Mouse (Mus musculus) MEL-GATA-1-ER (cell line): ENCODE measurements around the gene Zfp787.

Source experiments
- DNase-seq: peaks from one replicate; pipeline ENCODE4 v3.0.0-alpha.2; 2012; ENCODE audit warnings: low read depth; ENCODE audit errors: extremely low read depth

The Zfp787 gene

DNA sequence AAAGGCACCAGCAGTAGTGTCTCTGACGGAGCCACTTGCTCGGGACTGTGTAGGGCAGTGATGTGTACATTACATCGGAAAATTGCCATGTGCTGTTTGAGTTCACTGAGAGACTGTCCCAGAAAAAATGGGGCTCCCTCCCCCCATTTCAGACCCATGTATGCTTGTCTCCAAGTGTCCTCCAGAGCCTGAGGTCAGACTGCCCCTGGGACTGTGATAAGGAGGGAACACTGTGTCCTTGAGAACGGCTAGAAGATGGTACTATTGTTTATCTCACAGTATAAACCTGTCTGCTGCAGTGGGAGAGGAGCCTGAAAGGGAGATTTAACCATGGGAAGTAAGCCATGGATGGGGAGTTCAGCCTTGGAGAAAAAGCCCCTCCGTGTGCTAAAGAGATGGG is 8.9 kb upstream of the Zfp787 start:
- no peak for DNase-seq

DNA sequence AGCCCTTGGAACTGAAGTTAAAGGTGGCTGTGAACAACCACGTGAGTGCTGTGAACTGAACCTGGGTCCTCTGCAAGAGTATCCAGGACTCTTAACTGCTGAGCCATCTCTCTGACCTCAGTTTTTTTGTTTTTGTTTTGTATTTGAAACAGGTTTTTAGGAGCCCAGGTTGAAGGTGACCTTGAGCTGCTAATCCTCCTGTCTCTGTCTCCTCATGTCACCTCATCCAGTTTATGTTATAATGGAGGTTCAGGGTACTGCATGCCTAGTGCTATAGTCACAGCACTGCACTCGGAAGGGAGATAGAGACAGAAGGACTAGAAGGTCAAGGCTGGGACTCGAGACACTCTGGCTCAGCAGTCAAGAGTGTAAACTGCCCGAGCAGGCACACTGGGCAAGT is 6.4 kb upstream of the Zfp787 start:
- no peak for DNase-seq

GRCm38 (mm10) chr7:6161541-6161940 is 5.7 kb upstream of the Zfp787 start:
- DNase-seq: no peak

DNA sequence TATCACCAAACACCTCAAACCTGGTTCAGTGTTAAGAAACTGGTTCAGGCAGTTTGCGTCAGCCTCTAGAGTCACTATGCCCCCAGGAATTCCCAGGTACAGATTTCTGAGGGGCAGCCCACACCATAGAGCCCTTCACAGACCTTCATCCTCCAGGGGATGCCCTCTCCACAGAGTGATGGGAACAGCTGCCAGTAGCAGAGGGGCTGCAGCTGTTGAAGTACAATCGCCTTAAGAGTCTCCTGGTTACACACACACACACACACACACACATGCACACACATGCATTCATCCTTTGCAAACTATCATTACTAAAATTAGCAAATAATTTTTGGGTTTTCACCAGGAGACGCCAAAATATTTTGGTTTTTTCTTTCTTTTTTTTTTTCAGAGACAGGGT is 3.8 kb upstream of the Zfp787 start:
- no peak for DNase-seq

DNA sequence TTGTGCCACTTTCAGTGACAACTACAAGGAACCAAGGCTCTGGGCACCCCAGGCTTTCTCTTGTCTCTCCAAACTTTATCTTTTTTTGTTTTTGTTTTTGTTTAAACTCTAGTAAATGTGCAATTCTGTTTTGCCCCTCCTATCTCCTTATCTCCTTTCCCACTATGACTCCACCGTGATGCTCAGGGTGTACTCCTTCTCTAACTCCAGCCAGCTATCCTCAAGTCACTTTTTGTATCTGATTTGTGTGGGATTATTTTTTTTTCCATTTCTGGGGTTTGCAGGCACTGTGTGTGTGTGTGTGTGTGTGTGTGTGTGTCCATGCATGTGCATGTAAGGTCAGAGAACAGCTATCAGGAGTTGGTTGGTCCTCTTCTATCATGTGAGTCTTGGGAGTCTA is 1.7 kb upstream of the Zfp787 start:
- DNase-seq: no peak

DNA sequence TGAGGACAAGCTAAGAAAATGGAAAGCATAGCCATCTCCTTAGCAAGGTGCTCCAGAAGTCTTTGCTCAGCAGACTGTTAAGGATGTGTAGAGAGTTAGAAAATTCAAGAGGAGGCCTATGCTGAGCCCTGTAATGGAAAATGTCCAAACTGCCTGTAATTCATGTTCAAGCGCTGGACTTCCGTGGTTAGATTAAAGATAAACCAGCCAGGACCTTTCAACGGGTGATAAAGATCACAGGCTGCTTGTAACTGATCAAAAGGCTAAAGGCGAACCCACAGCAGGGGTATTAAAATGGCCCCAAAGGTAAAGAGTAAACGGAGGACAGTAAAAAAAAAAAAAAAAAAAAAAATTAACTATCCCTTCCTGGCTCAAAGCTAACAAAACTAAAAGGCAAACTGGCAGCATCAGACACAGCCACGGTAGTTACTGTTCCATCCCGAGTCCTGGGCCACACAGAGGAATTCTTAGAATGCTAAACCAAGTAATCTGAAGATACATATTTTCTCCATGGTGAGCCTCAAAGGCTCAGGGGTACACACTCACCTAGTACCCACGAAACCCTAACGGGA is 1.2 kb upstream of the Zfp787 start:
- no peak for DNase-seq

DNA sequence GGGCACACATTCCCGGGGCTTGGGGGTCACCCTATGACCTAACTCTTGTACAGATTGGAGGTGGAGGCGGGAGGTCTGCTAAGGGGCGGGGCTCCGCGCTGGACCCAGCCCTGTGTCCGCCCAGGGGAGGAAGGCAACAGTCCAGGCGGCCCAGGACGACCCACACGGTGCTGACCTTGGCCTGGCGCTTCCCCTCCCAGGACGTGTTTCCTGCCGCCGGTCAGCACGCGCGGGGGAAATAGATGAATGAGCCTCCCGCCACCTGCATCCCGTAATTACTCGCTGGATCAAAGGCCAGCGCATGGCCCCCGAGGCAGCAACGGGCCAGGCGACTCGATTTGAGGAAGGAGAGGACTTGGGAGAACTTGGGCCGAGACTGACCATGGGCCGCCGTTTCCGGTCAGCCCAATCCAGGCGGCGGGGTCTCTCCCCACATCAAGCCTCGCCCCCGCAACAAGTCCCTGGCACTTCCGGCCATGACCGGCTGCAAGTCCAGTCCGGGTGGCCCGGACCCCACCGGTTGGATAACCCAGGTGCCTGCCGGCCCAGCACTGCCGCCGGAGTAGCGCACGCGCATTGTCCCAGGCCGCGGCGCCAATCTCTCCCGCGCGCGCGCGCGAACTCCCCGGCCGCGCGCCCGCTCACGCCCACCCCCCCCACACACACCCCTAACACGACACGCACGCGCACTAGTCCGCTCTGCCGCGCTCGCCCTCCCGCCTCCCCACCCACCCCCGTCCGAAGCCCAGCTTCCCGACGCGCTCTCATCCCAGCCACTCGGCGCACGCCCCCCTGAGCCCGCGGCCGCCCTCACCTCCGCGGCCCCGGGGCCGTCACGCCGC is 545 bp downstream of the Zfp787 start:
- DNase-seq: no peak

DNA sequence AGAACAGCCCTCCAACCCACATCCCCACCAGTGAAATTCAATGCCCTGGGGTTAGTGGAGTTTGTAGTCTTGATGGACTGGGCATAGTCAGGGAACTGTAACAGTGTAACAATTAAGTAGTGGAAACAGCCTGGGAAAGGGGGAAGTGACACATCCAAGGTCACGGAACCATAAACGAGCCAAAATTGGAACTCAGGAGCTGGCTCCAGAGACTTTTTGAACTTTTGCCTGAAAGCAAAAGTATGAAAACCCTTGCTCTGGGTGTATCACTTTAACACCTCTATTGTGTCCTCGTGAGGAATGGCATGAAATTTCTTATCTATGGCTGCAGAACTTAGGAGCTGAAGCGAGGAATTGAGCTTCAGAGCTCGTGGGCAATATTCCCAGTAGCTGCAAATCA is 1.6 kb downstream of the Zfp787 start:
- DNase-seq: no peak

DNA sequence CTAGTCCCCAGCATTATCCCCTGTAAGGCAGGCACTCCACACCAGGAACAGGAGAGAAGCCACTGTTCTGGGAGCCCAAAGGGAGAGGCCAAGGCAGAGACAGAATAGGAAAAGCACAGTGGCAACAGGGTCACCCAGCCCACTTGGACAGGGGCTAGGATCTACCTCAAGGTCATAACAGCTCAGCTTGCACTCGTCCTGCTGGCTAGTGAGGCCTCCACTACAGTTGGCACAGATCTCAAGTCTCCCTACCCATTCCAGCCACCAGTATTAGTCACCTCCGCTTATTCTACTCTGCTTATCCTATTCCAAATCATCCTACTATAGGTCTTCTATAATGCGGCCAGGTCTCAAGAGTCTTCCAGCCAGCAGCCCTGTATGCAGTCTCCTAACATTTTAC is 2.7 kb downstream of the Zfp787 start:
- no peak for DNase-seq

- DNase-seq: no peak
Observed at GRCm38 (mm10) chr7:6152036-6152435, 3.8 kb downstream of the Zfp787 start.

DNA sequence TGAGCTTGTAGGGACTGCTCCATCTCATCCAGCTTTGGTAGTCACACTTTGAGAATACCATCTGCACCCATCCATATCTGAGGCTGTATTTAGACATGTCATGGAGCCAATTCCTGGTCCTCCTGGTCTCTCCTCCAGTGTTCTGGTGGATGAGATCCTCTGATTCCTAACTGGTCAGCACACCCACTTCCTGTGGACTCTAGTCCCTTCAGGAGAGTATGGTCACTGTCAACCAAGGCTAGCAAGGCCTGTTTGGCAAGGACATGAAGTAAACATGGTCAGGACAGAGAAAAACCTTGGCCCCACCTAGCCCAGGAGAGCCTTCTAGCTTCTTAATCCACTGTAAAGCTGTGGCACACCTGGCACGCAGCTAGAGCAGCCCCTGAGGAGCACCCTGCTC is 4.5 kb downstream of the Zfp787 start:
- no peak for DNase-seq

GRCm38 (mm10) chr7:6147688-6148087 is 8.1 kb downstream of the Zfp787 start:
- DNase-seq: no peak

DNA sequence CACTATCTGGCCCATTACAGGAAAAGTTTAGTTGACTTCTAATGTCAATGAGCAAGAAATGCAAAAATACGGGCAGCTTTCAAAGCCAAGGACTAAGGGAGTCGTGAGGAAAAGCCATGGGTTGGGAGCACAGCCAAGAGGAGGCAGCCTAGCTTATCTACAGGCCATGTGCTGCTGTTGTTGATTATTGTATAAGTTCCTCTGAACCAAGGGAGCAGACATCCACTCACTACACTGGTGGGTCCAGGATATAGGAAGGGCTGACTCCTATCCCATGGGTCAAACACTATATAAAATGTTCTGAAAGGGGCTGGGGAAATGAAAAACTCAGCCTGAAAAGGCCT is 8.8 kb downstream of the Zfp787 start:
- DNase-seq: no peak

DNA sequence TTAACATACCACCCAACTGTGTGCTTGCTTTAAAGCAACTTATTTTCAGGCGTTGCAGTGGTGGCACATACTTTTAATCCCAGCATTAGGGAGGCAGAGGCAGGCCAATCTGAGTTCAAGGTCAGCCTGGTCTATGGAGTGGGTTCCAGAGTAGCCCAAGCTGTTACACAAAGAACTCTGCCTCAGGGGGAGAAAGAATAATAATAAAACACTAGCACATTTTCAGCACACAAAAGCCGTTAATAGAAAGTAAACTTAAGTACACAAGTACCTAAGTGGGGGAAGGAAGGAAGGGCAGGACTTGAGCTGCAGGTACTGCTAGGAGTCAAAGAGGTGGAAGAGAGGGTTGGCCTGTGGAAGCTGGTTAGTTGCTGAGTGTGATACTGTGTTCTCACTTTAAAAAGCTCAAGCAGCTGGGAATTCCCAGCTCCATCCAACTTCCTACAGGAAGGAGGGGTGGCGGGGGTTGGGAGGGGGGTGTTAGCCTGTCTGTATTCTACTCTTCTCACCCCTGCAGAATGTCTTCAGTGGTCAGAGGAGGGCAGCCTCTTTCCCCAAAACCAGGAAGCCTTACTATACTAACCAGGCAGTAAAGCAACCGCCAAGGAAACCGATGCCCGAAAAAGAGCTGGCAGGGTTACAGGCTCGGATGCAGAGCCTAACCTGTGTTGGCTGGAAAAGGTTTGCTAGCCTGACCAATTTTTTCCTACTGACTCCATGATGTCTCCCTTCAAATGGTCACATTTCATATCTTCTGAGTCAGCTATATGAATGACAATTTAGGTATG is 9.4 kb downstream of the Zfp787 start:
- DNase-seq: no peak

DNA sequence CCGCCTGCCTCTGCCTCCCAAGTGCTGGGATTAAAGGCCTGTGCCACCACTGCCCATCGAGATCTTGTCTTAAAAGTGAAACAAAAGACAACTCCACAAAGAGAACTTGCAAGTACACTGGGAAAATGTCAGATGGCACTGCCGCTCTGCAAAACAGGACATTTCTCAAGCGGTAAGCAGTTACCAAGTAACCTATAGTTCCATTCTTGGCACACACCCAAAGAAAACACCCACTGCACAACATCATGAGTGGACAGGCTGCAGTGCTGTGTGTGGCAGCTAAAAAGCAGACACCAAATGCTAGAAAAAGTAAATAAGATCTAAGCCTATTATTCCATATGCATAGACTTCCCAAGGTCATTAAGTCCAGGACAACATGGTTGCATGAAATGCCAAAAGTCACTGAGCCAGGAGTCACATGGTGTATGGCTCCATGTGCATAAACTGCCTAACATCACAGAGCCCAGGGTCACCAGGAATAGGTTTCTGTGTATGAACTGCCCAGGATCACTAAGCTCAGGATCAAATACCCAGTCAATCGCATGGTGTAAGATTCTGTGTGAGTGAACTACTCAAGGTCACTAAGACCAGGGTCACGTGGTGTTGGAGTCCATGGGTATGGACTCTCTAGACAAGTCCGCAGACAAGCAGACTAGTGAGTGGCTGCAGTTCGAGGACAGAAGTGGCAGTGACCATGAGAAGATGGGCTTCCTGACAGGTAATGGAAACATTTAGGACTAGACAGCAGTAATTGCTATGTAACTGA is 10.2 kb downstream of the Zfp787 start:
- no peak for DNase-seq

- no peak for DNase-seq
Observed at GRCm38 (mm10) chr7:6143991-6144531, 11.7 kb downstream of the Zfp787 start.

- DNase-seq: no peak
Observed at GRCm38 (mm10) chr7:6139295-6139694, 16.5 kb downstream of the Zfp787 start.

DNA sequence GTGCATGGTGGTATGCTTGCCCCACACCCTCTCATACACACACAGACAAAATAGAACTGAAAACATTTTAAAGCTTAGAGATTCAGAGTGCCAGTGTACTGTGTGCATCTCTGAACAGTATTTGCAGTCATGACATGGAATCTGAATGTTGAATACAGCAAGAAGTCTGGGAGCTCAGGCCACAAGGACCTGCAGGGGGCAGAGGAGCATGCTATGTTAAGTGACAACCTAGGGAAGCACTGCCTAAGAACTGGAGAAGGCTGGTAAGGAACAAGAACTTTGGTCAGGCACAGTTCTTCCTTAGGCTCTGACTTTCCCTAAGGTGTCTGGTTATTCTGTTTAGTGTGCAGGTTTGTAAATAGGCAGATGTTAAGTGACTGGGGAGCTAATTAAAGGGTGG is 19.3 kb downstream of the Zfp787 start:
- DNase-seq: no peak

GRCm38 (mm10) chr7:6132646-6133045 is 23.2 kb downstream of the Zfp787 start:
- no peak for DNase-seq

DNA sequence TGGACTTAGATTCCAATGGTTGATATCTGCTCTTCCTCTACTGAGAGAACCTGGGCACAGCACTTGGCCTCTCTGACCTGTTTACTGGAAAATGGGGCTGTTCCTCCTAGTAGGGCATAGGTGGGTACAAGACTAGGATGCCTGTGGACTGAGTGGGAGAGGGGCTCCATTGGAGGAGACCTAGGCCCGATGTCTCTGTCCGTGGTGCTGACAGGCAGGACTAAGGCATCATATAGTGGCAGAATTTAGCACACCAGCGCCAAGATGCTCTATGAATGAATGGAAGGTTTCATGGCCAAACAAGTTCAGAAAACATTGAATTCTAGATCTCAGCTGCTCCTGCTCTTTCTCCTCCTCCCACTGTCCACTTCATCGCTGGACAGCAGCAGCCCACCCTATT is 25.5 kb downstream of the Zfp787 start:
- no peak for DNase-seq

GRCm38 (mm10) chr7:6126690-6127448 is 28.9 kb downstream of the Zfp787 start:
- peak; percentile 62 for DNase-seq
